Mouse (Mus musculus): Measurements from ENCODE around the gene Vsnl1. TPM values are rescaled to one million over a fixed set of nuclear protein-coding genes. Genes with fewer than 3 reads are reported as not detected.

Gene Vsnl1
- polyA plus RNA-seq, 1 experiment from 2014 or later = 5.0 TPM

DNA sequence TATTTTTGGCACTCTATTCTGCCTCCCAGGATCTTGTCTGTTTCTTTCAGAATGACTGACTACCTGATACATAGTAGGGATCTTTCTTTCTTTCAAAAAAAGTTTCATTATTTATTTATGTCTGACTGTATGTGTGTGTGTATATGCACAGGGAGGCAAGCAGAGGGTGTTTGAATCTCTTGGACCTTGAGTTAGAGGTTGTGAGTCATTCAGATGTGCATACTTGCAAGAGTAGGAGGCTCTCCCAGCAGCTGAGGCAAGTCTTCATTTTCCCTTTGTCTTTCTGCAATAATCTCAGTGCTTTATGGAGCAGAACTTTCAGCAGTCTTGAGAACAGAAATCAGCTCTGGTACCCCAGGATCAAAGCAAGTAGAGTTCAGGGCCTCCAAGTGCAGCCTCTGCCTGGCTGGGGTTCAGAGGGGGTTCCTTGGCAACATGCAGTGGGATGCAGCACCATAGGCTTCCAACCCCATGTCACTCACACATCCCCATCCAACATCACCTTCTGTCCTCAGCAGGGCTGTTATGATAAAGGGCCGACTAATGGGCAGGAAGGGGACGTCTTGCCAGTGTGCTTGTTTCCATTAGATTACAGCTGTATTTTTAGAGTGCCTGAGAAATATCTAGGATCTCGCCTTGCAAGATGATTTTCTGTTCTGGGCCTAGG, 69.2 kb downstream of the Vsnl1 start:
- Histone ChIP-seq H3K27me3 (no peaks in the 10 kb centered on the region), H3K9ac (no peak overlapping the region), H3K4me1 (no peaks in the 10 kb centered on the region), H3K4me2 (replicated peaks) (no peak overlapping the region), H3K36me3 (no peaks in the 10 kb centered on the region), H3K27ac (no peak overlapping the region), H3K9me3 (replicated peaks) (no peaks in the 10 kb centered on the region), H3K4me3 (no peak overlapping the region)
- WGBS = 62% methylated on average over 3 of the region's 3 CpGs
- ATAC-seq (ENCODE audit: low FRiP score) = no peak

DNA sequence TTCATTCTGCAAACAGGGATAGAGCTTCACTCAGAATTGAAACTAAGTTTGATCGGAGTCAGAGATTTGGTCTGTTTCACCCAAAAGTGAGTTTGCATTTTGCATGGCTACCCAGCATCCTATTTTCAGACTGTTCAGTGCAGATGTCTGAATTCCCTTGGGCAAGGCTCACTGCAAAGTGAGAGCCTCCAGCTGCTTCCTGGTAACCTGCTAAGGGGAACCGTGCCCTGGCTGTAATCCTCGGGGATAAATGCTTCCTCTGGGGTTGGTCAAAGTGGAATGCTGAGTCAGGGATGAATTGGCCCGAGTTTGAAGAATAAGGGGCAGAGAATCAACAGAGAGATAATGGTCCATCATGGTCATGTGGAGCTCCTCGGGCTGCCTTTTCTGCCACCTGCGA, 71.5 kb downstream of the Vsnl1 start:
- Histone ChIP-seq H3K36me3 (no peaks in the 10 kb centered on the region), H3K4me2 (replicated peaks) (no peak overlapping the region), H3K27ac (no peak overlapping the region), H3K9me3 (replicated peaks) (no peaks in the 10 kb centered on the region), H3K4me1 (no peaks in the 10 kb centered on the region), H3K4me3 (no peak overlapping the region), H3K27me3 (no peaks in the 10 kb centered on the region), H3K9ac (no peak overlapping the region)
- WGBS = 68% methylated on average over 6 of the region's 6 CpGs
- no peak for ATAC-seq (ENCODE audit: low FRiP score)

DNA sequence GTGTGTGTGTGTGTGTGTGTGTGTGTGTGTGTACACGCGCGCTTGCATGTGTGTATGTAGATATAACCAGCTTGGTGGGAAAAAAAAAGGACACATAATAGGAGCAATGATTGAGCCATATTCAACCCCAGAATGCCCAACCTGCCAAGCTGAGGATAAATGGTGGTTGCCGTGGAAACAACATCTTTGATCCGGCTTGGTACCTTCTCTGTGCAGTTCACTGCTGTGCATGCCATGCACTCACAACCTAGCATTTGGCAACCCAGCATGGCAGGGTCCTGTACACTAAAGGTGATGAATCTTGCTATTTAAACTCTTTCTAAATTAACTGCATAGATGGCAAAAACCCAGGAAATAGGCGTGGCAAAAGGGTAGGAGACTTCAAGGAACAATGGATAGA, 74.0 kb downstream of the Vsnl1 start:
- Histone ChIP-seq H3K4me2 (replicated peaks) (no peak overlapping the region), H3K27me3 (no peaks in the 10 kb centered on the region), H3K9me3 (replicated peaks) (no peaks in the 10 kb centered on the region), H3K27ac (no peak overlapping the region), H3K36me3 (no peaks in the 10 kb centered on the region), H3K4me1 (0 out of 2 replicates have a peak, but pooled peaks cover 3% of the 10 kb centered on the region), H3K4me3 (no peak overlapping the region), H3K9ac (no peak overlapping the region)
- 73% methylated on average over 6 of the region's 6 CpGs for WGBS
- no peak for ATAC-seq (ENCODE audit: low FRiP score)

DNA sequence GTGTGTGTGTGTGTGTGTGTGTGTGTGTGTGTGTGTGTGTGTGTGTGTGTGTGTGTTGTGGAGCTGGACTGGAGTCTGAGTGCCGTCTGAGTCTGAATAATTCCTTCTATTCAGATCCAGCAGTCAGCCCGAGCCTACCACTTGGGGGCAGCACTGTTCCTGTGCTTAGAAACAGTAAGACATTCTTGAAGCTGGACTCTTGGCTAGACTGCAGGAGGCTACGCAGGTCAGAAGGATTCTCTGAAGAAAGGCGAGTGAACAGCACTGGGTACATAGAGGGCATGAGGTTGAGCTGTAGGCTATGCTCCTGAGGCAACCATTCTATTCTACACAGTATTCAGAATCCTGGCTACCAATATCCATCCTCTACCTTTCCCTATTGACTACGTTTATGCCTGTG, 85.5 kb downstream of the Vsnl1 start:
- H3K4me1 ChIP-seq = 0 out of 2 replicates have a peak, but pooled peaks cover 6% of the 10 kb centered on the region
- no peaks in the 10 kb centered on the region for H3K27me3 ChIP-seq
- no peak overlapping the region for H3K4me3 ChIP-seq
- no peaks in the 10 kb centered on the region for H3K9me3 ChIP-seq (replicated peaks)
- WGBS = 39% methylated on average over 5 of the region's 5 CpGs
- 0 out of 2 replicates have a peak, but pooled peaks have one; percentile 50 for ATAC-seq (ENCODE audit: low FRiP score)
- H3K27ac ChIP-seq = no peak overlapping the region
- H3K4me2 ChIP-seq (replicated peaks) = no peak overlapping the region
- H3K9ac ChIP-seq = no peak overlapping the region
- H3K36me3 ChIP-seq = no peaks in the 10 kb centered on the region

DNA sequence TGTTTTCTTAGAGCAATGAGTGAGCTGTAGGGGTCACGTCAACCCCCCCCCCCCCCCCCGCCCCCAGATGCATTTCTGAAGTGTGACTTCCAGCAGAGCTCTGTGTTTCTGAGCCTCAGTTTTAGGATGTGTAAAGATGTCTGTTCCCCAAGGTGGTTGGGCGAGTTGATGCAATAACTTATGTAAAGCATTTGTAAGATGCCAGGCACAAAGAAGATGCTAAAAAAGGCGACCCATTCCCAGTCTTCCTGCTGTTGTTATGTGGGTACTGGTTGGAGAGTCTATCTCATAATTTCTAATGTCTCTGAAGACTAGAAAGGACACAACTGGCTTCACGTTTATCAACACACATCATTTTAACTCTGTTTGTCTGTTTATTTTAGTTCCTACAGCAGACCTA, 86.5 kb downstream of the Vsnl1 start:
- Histone ChIP-seq H3K4me1 (0 out of 2 replicates have a peak, but pooled peaks cover 6% of the 10 kb centered on the region), H3K9ac (no peak overlapping the region), H3K4me2 (replicated peaks) (no peak overlapping the region), H3K36me3 (no peaks in the 10 kb centered on the region), H3K27ac (no peak overlapping the region), H3K4me3 (no peak overlapping the region), H3K9me3 (replicated peaks) (no peaks in the 10 kb centered on the region), H3K27me3 (no peaks in the 10 kb centered on the region)
- WGBS = 51% methylated on average over 5 of the region's 5 CpGs
- ATAC-seq (ENCODE audit: low FRiP score) = no peak

DNA sequence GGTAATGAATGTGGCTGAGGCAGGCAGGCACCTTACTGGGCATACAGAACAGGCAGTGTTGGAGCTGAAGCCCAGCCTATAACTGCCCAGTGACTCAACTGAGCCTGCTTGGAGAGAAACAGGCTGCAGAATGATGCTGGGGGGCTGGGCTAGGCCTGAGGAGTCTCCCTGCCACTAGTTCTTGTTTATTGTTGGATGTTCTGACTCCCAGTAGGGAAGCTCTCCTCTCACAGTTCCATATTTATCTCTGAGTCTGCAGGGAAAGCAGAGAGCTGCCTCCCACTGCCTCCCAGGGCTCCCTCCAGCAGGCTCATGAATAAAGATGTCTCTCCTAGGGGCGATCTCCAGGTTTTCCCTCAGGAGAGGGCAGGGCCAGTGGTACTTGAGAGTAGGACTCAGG, 88.0 kb downstream of the Vsnl1 start:
- WGBS = 5% methylated on average over 1 of the region's 1 CpGs

DNA sequence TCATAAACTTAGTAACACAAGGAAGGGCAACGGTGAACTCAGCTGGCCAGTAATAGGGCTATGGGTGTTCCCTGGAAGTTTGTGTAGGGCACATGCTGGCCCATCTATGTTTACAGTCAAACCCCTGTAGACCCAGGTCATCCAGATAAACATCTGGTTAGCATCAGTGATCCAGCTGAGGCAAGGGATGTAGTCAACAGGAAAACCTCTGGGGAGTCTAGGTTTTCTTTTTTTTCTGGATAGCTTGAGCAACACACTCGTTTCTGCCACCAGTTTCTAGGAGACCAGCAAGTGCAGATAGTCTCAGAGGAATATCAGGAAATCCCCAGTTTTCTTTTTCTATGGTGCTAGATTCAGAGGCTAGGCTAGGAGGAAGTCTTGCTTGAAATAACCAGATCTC, 90.5 kb downstream of the Vsnl1 start:
- Histone ChIP-seq H3K27me3 (no peaks in the 10 kb centered on the region), H3K36me3 (no peaks in the 10 kb centered on the region), H3K9ac (no peak overlapping the region), H3K9me3 (replicated peaks) (no peaks in the 10 kb centered on the region), H3K4me2 (replicated peaks) (no peak overlapping the region), H3K27ac (no peak overlapping the region), H3K4me1 (0 out of 2 replicates have a peak, but pooled peaks cover 6% of the 10 kb centered on the region), H3K4me3 (no peak overlapping the region)
- WGBS = 53% methylated on average over 2 of the region's 2 CpGs
- no peak for ATAC-seq (ENCODE audit: low FRiP score)

More for the DNA sequence above, 88.0 kb downstream of the Vsnl1 start:
- Histone ChIP-seq H3K4me3 (no peak overlapping the region), H3K4me1 (0 out of 2 replicates have a peak, but pooled peaks cover 6% of the 10 kb centered on the region), H3K4me2 (replicated peaks) (no peak overlapping the region), H3K27me3 (no peaks in the 10 kb centered on the region), H3K9ac (no peak overlapping the region), H3K27ac (no peak overlapping the region), H3K9me3 (replicated peaks) (no peaks in the 10 kb centered on the region), H3K36me3 (no peaks in the 10 kb centered on the region)
- no peak for ATAC-seq (ENCODE audit: low FRiP score)

DNA sequence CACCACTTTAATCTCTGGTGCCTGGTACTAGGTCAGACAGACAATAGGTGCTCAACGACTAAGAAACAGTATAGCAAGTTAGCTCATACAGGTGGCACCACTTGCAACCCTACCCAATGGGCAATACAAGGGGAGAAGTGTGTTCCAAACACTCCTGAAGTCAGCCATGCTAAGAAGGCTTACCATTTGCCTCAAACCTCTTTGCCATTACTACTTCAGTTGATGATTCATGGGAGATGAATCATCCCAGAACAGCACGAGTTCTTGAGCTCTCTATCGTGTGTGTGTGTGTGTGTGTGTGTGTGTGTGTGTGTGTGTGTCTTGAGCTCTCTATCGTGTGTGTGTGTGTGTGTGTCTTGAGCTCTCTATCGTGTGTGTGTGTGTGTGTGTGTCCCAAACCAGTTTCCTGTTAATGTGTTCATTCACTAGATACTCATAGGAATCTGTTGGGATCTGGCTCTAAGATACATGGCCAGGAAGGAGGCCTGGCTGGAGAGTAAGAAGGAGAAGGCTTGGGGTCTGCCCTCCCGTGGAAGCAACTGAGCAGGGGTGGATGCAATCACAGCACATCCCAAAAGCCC, 94.3 kb downstream of the Vsnl1 start:
- Histone ChIP-seq H3K9ac (no peak overlapping the region), H3K36me3 (no peaks in the 10 kb centered on the region), H3K4me1 (no peaks in the 10 kb centered on the region), H3K4me2 (replicated peaks) (no peak overlapping the region), H3K9me3 (replicated peaks) (no peaks in the 10 kb centered on the region), H3K27ac (no peak overlapping the region), H3K27me3 (no peaks in the 10 kb centered on the region), H3K4me3 (no peak overlapping the region)
- no peak for ATAC-seq (ENCODE audit: low FRiP score)
- WGBS = 86% methylated on average over 6 of the region's 6 CpGs

DNA sequence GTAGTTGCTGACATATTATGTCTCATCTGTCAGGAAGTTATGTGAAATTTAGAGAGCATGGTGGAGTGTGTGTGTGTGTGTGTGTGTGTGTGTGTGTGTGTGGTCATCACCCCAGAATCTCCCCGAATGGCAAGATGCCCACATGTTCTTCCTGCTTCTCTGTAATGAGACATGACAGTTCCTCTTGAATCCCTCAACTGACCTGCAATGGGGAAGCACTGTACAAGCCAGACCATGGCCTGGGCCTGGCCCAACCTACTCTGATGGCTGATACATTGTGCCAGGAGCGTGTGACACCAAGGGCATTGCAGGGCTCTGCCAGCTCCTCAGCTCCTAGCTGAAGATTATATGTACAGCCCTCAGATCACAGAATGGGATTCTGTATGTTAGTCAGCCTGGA, 98.2 kb downstream of the Vsnl1 start:
- no peaks in the 10 kb centered on the region for H3K4me1 ChIP-seq
- H3K9me3 ChIP-seq (replicated peaks) = no peaks in the 10 kb centered on the region
- no peak for ATAC-seq (ENCODE audit: low FRiP score)
- no peaks in the 10 kb centered on the region for H3K27me3 ChIP-seq
- 95% methylated on average over 2 of the region's 2 CpGs for WGBS
- H3K4me2 ChIP-seq (replicated peaks) = no peak overlapping the region
- H3K9ac ChIP-seq = no peak overlapping the region
- no peak overlapping the region for H3K27ac ChIP-seq
- no peaks in the 10 kb centered on the region for H3K36me3 ChIP-seq
- H3K4me3 ChIP-seq = no peak overlapping the region

DNA sequence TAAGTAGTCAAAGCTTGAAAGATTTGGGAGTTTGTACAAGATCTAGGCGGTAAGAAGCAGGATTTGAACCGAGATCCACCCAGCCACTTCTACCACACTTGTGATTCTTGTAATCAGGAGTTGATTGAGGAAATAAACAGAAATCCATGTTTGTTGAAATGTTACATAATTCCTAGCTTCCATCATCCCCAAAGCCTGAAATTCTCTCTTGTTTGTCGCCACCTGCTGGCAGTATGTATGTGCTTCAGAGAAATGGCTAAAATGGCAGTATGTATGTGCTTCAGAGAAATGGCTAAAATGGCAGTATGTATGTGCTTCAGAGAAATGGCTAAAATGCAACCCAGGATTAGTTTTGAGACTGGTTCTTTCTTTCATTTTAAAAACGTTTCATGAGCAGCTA, 99.6 kb downstream of the Vsnl1 start:
- Histone ChIP-seq H3K9ac (no peak overlapping the region), H3K4me3 (no peak overlapping the region), H3K27me3 (no peaks in the 10 kb centered on the region), H3K27ac (no peak overlapping the region), H3K36me3 (no peaks in the 10 kb centered on the region), H3K9me3 (replicated peaks) (no peaks in the 10 kb centered on the region), H3K4me2 (replicated peaks) (no peak overlapping the region), H3K4me1 (no peaks in the 10 kb centered on the region)
- WGBS = 43% methylated on average over 4 of the region's 4 CpGs
- ATAC-seq (ENCODE audit: low FRiP score) = no peak

DNA sequence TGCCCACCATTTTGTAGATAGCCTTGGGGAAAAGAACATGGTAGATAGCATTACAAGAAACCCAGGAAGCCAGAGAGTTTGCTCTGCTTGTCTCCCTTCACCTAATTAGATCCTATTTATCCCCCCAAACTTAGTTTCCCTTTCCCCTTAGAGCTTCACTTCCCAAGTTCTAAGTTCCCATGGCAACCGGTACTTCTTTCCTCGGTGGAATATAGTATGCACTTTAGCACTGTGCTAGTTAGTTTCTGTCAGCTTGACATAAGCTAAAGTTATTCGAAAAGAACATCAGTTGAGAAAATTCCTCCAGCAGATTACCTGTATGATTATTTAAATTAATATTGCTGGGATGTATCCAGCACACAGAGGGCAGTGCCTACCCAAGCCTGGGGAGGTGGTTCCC, 109.9 kb downstream of the Vsnl1 start:
- H3K27me3 ChIP-seq = no peaks in the 10 kb centered on the region

DNA sequence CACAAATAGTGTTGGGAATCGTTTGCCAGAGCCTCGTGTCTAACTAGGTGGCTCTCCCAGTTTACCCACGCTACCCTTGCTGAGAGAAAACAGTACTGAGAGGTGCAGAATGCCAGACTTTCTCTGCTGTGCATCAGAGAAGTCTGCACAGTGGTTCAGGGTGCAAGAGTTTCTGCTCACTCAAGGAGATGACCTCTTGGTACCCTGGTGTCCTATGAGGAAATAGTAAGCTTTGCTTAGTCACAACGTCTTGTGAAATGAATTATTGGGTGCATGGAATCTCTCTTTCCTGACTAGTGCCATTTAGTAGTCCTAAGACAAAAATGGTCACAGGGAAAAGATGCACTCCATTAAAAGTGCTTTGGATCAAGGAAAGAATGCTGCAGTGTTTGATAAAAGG, 111.9 kb downstream of the Vsnl1 start:
- Histone ChIP-seq H3K9me3 (replicated peaks) (no peaks in the 10 kb centered on the region), H3K4me3 (no peak overlapping the region), H3K4me1 (no peaks in the 10 kb centered on the region), H3K4me2 (replicated peaks) (no peak overlapping the region), H3K27me3 (no peaks in the 10 kb centered on the region), H3K9ac (no peak overlapping the region), H3K27ac (no peak overlapping the region), H3K36me3 (no peaks in the 10 kb centered on the region)
- no peak for ATAC-seq (ENCODE audit: low FRiP score)
- 66% methylated on average over 4 of the region's 4 CpGs for WGBS

More for the DNA sequence above, 109.9 kb downstream of the Vsnl1 start:
- H3K27ac ChIP-seq = no peak overlapping the region
- H3K36me3 ChIP-seq = no peaks in the 10 kb centered on the region
- H3K4me1 ChIP-seq = no peaks in the 10 kb centered on the region
- H3K4me3 ChIP-seq = no peak overlapping the region
- ATAC-seq (ENCODE audit: low FRiP score) = no peak
- H3K9me3 ChIP-seq (replicated peaks) = no peaks in the 10 kb centered on the region
- 86% methylated on average over 3 of the region's 3 CpGs for WGBS
- H3K9ac ChIP-seq = no peak overlapping the region
- H3K4me2 ChIP-seq (replicated peaks) = no peak overlapping the region

DNA sequence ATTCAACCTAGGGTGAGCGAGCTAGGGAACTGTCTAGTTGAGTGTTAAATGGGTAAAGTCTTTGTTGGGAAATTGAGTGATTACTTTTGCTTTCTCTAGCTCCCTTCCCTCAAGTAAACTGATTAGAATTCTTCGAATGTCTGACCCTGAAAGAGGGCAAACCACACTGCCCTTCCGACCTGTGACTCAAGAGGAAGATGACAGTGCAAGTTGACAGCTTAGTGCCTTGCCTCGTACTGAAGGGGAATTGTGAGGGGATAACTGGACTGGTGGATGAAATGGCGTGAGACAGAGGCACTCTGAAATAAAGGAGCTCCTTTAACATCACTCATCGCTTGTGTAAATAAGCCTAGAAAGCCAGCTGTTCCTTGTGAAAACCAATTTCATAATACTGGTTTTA, 118.7 kb downstream of the Vsnl1 start:
- no peak overlapping the region for H3K27ac ChIP-seq
- peaks cover 30% of the 10 kb centered on the region for H3K36me3 ChIP-seq
- no peak overlapping the region for H3K4me2 ChIP-seq (replicated peaks)
- H3K9me3 ChIP-seq (replicated peaks) = no peaks in the 10 kb centered on the region
- WGBS = 56% methylated on average over 6 of the region's 6 CpGs
- no peak for ATAC-seq (ENCODE audit: low FRiP score)
- H3K4me3 ChIP-seq = no peak overlapping the region
- H3K9ac ChIP-seq = no peak overlapping the region
- no peaks in the 10 kb centered on the region for H3K27me3 ChIP-seq
- no peaks in the 10 kb centered on the region for H3K4me1 ChIP-seq
